Mouse (Mus musculus): ENCODE measurements around the gene Prtn3. TPM values are rescaled to one million over a fixed set of nuclear protein-coding genes. Genes with fewer than 3 reads are reported as not detected.

The Prtn3 gene
- polyA plus RNA-seq, 1 experiment from 2014 or later = 5.1 TPM

GRCm38 (mm10) chr10:79846553-79846952 lies 27.7 kb upstream of the Prtn3 start:
- no peaks in the 10 kb centered on the region for H3K36me3 ChIP-seq
- no peak overlapping the region for H3K27ac ChIP-seq
- no peak overlapping the region for H3K4me3 ChIP-seq
- no peaks in the 10 kb centered on the region for H3K9me3 ChIP-seq
- no peaks in the 10 kb centered on the region for H3K27me3 ChIP-seq
- peaks cover 17% of the 10 kb centered on the region for H3K4me1 ChIP-seq
- ATAC-seq (ENCODE audit: insufficient number of reproducible peaks, low FRiP score, low TSS enrichment, low read depth) = no peak
- 54% methylated on average over 5 of the region's 5 CpGs for WGBS
- H3K4me2 ChIP-seq = no peak overlapping the region
- H3K9ac ChIP-seq = no peak overlapping the region

- Histone ChIP-seq H3K4me3 (no peak overlapping the region), H3K27me3 (no peaks in the 10 kb centered on the region), H3K9ac (no peak overlapping the region), H3K27ac (no peak overlapping the region), H3K9me3 (no peaks in the 10 kb centered on the region), H3K4me1 (peaks cover 22% of the 10 kb centered on the region), H3K4me2 (no peak overlapping the region), H3K36me3 (no peaks in the 10 kb centered on the region)
- ATAC-seq (ENCODE audit: insufficient number of reproducible peaks, low FRiP score, low TSS enrichment, low read depth) = no peak
- 80% methylated on average over 8 of the region's 8 CpGs for WGBS
These were observed 24.2 kb upstream of the Prtn3 start for GRCm38 (mm10) chr10:79849941-79850628.

GRCm38 (mm10) chr10:79851653-79852052 lies 22.6 kb upstream of the Prtn3 start:
- peaks cover 27% of the 10 kb centered on the region for H3K4me1 ChIP-seq
- no peak for ATAC-seq (ENCODE audit: insufficient number of reproducible peaks, low FRiP score, low TSS enrichment, low read depth)
- H3K27ac ChIP-seq = peak overlapping the region; percentile 100
- 60% methylated on average over 3 of the region's 3 CpGs for WGBS
- no peak overlapping the region for H3K4me3 ChIP-seq
- H3K4me2 ChIP-seq = peak overlapping the region; percentile 72; the same call in 1 of the 2 replicates
- H3K27me3 ChIP-seq = no peaks in the 10 kb centered on the region
- no peak overlapping the region for H3K9ac ChIP-seq
- no peaks in the 10 kb centered on the region for H3K9me3 ChIP-seq
- peaks cover 4% of the 10 kb centered on the region for H3K36me3 ChIP-seq

GRCm38 (mm10) chr10:79852107-79852789 lies 22.0 kb upstream of the Prtn3 start:
- Histone ChIP-seq H3K27ac (peak overlapping the region; percentile 100), H3K9ac (0 out of 2 replicates have a peak overlapping the region, but pooled peaks have one; percentile 4), H3K4me1 (peaks cover 33% of the 10 kb centered on the region), H3K4me3 (peak overlapping the region; percentile 96; the same call in 1 of the 2 replicates), H3K36me3 (peaks cover 8% of the 10 kb centered on the region), H3K27me3 (no peaks in the 10 kb centered on the region), H3K9me3 (no peaks in the 10 kb centered on the region), H3K4me2 (peak overlapping the region; percentile 72)
- ATAC-seq (ENCODE audit: insufficient number of reproducible peaks, low FRiP score, low TSS enrichment, low read depth) = no peak
- 25% methylated on average over 9 of the region's 9 CpGs for WGBS

- WGBS = 18% methylated on average over 8 of the region's 8 CpGs
These were observed 21.4 kb upstream of the Prtn3 start for GRCm38 (mm10) chr10:79852827-79853226.

GRCm38 (mm10) chr10:79853392-79853791 lies 20.9 kb upstream of the Prtn3 start:
- H3K9ac ChIP-seq = peak overlapping the region; percentile 61
- no peaks in the 10 kb centered on the region for H3K9me3 ChIP-seq
- H3K27me3 ChIP-seq = no peaks in the 10 kb centered on the region
- peak overlapping the region; percentile 100 for H3K27ac ChIP-seq
- H3K4me1 ChIP-seq = peaks cover 44% of the 10 kb centered on the region
- peaks cover 17% of the 10 kb centered on the region for H3K36me3 ChIP-seq
- peak overlapping the region; percentile 72 for H3K4me2 ChIP-seq
- 0% methylated on average over 15 of the region's 15 CpGs for WGBS
- peak overlapping the region; percentile 96 for H3K4me3 ChIP-seq
- peak; percentile 66 for ATAC-seq (ENCODE audit: insufficient number of reproducible peaks, low FRiP score, low TSS enrichment, low read depth)

More at GRCm38 (mm10) chr10:79852827-79853226, 21.4 kb upstream of the Prtn3 start:
- Histone ChIP-seq H3K4me3 (peak overlapping the region; percentile 96), H3K4me2 (peak overlapping the region; percentile 72), H3K4me1 (peaks cover 39% of the 10 kb centered on the region), H3K9me3 (no peaks in the 10 kb centered on the region), H3K27me3 (no peaks in the 10 kb centered on the region), H3K9ac (0 out of 2 replicates have a peak overlapping the region, but pooled peaks have one; percentile 4), H3K27ac (peak overlapping the region; percentile 100), H3K36me3 (peaks cover 14% of the 10 kb centered on the region)
- ATAC-seq (ENCODE audit: insufficient number of reproducible peaks, low FRiP score, low TSS enrichment, low read depth) = no peak

GRCm38 (mm10) chr10:79853860-79854795 lies 20.1 kb upstream of the Prtn3 start, which contains the start of gene Ptbp1:
Gene Ptbp1 (plus strand): TSS chr10:79854427.
- Histone ChIP-seq H3K4me3 (peak within 1 kb of the TSS; percentile 96), H3K4me2 (peak within 1 kb of the TSS; percentile 82), H3K27ac (peak within 1 kb of the TSS; percentile 100), H3K27me3 (no peaks in the 10 kb centered on the region), H3K4me1 (peaks cover 50% of the 10 kb centered on the region), H3K9ac (peak within 1 kb of the TSS; percentile 95), H3K9me3 (no peaks in the 10 kb centered on the region), H3K36me3 (peaks cover 24% of the 10 kb centered on the region)
- peak; percentile 93 for ATAC-seq (ENCODE audit: insufficient number of reproducible peaks, low FRiP score, low TSS enrichment, low read depth)
- under 1% methylated on average over 75 of the region's 75 CpGs for WGBS

GRCm38 (mm10) chr10:79854801-79855541 lies 19.3 kb upstream of the Prtn3 start:
- no peaks in the 10 kb centered on the region for H3K9me3 ChIP-seq
- ATAC-seq (ENCODE audit: insufficient number of reproducible peaks, low FRiP score, low TSS enrichment, low read depth) = no peak
- H3K9ac ChIP-seq = peak overlapping the region; percentile 95
- no peaks in the 10 kb centered on the region for H3K27me3 ChIP-seq
- H3K36me3 ChIP-seq = peaks cover 33% of the 10 kb centered on the region
- under 1% methylated on average over 81 of the region's 83 CpGs for WGBS
- H3K4me1 ChIP-seq = peaks cover 59% of the 10 kb centered on the region
- peak overlapping the region; percentile 100 for H3K27ac ChIP-seq
- peak overlapping the region; percentile 82 for H3K4me2 ChIP-seq
- peak overlapping the region; percentile 96 for H3K4me3 ChIP-seq

GRCm38 (mm10) chr10:79855558-79856184 lies 18.6 kb upstream of the Prtn3 start:
- Histone ChIP-seq H3K4me3 (peak overlapping the region; percentile 96), H3K9ac (peak overlapping the region; percentile 95), H3K4me1 (peaks cover 66% of the 10 kb centered on the region), H3K36me3 (peaks cover 40% of the 10 kb centered on the region), H3K9me3 (no peaks in the 10 kb centered on the region), H3K27ac (peak overlapping the region; percentile 100), H3K4me2 (peak overlapping the region; percentile 82), H3K27me3 (no peaks in the 10 kb centered on the region)
- ATAC-seq (ENCODE audit: insufficient number of reproducible peaks, low FRiP score, low TSS enrichment, low read depth) = no peak
- WGBS = under 1% methylated on average over 10 of the region's 10 CpGs

GRCm38 (mm10) chr10:79856280-79856679 lies 18.0 kb upstream of the Prtn3 start:
- H3K4me3 ChIP-seq = peak overlapping the region; percentile 96
- 31% methylated on average over 6 of the region's 6 CpGs for WGBS
- peak overlapping the region; percentile 67 for H3K27ac ChIP-seq
- peak overlapping the region; percentile 82 for H3K4me2 ChIP-seq
- no peaks in the 10 kb centered on the region for H3K9me3 ChIP-seq
- no peaks in the 10 kb centered on the region for H3K27me3 ChIP-seq
- H3K4me1 ChIP-seq = peaks cover 70% of the 10 kb centered on the region
- H3K9ac ChIP-seq = peak overlapping the region; percentile 95
- peaks cover 46% of the 10 kb centered on the region for H3K36me3 ChIP-seq
- ATAC-seq (ENCODE audit: insufficient number of reproducible peaks, low FRiP score, low TSS enrichment, low read depth) = no peak

Data from limb, embryonic 15.5 days (tissue).